Mouse (Mus musculus) CD4-positive helper T cell, adult 2 months (primary cell): ENCODE data around the gene Foxn1.

Source experiments
- DNase-seq: peaks from one replicate; pipeline ENCODE4 v3.0.0-alpha.2; 2012; ENCODE audit warnings: low read depth, missing footprints, low spot score

Gene Foxn1

DNA sequence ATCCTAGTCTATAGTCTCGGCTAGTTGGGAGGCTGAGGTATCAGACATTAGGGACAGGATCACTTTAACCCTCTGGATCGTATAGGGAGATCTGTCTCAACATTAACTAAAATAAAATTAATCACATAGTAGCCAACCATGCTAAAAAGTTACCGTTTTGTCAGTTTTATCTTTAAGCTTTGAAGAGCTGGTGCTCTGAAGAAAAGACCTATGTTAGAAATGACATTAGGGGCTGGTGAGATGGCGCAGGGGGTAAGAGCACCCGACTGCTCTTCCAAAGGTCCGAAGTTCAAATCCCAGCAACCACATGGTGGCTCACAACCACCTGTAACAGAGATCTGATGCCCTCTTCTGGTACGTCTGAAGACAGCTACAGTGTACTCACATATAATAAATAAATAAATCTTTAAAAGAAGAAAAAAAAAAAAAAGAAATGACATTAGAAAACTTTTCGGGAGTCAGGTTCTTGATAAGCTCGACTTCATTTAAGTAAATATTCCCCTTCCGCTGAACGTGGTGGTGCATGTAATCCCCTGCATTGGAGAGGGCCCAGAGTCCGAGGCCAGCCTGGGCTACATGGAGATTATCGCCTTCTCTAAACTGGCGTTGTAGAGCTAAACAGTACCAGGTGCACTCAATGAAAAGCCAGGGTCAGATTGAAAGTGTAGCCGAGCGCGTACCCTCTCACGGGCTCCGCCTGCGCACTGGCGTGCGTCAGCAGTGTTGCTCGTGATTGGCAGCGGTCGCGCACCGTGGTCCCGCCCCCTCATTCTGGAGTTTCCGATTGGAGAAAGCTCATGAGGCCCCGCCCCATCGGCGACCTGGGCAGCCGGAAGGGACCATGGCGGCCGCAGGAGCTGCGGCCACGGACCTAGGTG, 58.5 kb downstream of the Foxn1 start, which contains the start of gene Pigs:
Pigs (plus strand) TSS at position 782 of the 878 bp plus-strand sequence.
- DNase-seq, result peak; percentile 95

DNA sequence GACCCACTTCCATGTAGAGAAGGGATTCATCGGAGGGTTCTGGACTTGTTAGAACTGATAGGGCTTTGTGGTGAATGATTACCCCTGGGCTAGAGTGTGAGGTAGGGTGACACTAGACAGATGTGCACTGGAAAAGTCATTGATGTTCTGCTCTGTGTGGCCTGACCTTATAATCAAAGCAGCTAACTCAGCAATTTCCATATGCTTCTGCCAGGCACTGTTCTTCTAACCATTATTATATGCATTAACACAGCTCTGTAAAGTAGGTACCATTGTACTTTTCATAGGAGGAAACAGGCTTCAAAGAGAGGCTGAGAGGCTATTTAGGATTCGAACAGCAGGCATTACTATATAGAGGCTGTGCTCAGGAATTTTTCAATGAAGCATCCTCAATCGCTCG, 59.1 kb downstream of the Foxn1 start:
- DNase-seq, result no peak

DNA sequence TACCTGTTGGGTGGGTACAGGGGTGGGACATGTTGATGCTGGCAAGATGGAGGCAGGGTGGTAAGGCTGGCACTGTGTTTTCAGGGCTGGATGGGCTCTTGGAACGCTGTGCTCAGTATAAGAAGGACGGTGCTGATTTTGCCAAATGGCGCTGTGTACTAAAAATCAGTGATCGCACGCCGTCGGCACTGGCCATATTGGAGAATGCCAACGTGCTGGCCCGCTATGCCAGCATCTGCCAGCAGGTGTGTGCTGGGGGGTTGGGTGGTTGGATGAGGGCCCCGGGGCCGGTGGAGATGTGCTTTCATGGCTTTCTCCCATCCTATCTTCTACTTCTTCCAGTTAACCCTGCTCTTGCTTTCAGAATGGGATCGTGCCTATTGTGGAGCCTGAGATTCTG, 61.4 kb downstream of the Foxn1 start:
- DNase-seq, result no peak

DNA sequence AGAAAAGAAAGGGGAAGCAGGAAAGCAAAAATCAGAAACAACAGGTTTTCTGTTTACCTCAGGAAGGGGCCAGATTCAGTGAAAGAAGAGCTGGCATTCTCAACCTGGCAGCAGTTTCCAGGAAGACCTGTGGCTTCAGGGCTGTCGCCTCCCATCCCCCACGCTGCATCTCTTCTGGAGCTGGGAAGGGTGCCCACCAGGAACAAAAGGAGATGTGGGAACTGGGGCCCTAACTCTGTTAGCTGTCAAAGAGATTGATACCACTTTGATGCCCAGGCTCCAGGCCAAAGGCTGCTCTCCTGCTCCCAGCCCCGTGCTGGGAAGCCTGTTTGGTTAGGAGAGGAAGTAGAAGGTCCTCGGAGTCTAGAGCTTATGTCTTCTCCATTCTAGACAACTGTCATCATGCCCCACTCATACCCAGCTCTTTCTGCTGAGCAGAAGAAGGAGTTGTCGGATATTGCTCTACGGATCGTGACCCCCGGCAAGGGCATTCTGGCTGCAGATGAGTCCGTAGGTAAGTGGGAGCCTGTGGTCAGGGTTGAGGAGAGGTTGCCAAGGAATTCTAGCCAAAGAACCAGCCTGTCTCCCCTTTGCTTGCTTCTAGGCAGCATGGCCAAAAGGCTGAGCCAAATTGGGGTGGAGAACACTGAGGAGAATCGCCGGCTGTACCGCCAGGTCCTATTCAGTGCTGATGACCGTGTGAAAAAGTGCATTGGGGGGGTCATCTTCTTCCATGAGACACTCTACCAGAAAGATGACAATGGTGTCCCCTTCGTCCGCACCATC, 62.2 kb downstream of the Foxn1 start:
- no peak for DNase-seq

DNA sequence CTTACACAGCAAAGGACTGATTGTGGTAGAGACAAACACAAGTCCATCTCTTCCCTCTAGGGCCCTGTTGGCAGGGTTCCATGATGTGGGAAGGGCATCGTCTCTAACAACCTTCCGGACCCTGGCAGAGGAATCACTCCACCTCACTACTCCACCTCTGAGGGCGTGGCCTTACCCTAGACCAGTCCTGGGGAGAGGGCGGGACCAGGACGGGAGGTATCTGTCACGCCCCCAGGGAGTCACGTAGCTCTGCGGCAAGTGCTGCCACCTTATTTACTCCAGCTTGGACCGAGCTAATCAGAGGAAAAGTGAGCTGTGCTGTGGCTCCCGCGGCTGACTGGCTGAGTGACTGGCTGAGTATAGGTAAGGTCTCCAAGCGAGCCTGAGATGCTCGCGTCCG, 63.5 kb downstream of the Foxn1 start, which contains the start of gene Aldoc:
Aldoc (plus strand) TSS at position 109 of the 400 bp plus-strand sequence.
- peak; percentile 90 for DNase-seq

DNA sequence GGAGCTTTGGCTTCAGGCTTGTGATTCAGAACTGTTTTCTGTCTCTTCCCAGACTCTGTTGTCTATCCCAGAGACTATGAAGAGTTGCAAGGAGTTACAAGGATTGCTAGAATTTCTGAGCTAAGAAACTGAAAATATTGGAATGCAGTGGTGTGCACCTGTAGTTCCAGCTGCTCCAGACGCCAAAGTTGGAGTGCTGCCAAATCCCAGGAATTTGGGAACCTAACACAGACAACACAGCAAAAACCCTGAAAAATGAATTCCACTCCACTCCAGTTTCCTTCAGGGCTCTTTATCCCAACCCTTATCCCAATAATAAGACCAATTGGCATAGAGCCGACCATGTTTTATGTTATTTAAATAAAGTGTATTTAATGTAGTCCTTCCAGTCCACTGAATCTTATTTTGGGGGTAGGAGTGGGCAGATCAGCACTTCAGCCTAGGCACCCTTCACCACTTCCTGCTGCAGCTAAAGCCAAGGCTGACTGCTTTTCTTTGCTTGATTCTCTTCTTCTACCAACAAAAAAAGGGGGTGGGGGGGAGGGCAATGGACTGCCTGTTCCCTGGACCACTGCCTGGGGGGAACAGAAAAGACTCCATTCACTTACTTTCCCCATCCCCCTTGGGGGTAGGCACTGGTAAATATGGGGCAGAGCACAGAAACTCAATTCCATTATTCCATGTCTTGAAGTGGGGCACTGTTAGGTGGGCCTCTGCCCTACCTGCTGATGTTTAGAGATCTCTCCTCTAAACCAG, 64.1 kb downstream of the Foxn1 start:
- DNase-seq, result peak; percentile 1

DNA sequence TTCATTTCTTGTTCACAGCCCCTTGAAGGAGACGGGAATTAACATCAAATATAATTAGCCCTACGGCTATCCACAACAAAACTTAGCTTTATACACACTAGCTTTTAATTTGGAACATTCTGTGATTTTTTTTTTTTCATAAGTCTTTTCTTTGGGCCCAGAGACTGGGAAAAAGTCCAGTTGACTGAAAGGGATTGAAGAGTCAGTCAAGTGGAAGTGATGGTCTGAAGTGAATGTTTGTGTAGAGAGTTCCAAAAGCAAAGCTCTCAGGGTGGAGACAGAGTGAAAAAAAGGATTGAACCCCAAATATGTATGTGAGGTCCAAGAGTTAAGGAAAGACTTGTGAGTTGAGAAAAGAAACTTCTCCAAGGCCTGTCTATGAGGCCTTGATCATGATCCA, 67.9 kb downstream of the Foxn1 start:
- no peak for DNase-seq

DNA sequence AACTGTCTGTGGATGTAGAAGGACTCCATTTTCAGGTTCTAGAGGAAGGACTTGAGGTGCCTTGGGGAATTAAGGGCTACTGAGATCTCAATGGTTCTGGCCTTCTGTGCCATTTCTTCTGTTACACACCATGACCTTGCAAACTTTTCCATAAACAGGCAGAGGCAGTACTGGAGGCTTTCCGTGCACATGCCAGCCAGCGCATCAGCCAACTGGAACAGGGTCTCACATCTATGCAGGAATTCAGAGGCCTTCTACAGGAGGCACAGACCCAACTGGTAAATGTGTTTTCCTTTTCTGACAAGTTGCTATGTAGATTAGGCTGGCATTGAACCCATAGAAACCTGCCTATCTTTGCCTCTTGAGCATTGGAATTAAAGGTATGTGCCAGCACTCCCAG, 72.7 kb downstream of the Foxn1 start:
- no peak for DNase-seq

DNA sequence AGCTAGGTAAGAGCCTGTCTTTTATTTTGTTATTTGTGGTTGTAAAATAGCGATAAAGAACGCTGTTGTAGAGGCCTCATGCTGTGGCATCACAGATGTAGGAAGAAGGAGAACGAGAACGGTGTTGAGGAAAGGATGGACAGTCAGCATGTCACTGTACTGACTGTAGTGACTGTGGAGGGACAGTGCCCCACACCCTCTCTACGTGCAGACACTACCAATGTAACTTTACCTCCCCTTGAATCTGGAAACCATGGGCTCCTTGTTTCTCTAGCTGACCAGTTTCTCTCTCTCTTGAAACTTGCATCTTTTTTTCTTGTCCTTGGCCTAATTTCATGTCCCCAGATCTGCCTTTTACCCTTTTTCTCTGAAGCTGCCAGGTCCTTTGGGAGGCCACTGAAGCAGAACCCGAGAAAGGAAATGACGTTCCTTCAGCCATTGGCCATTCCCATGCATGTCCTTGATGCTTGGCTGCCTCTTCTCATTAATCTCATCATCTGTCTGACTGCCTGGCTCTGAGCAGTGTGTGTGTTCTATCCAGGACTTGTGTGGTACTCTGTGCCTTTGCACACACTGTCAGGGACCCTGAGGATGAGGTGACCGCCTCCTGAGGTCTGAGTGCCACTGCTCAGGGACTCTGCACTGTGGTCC, 75.4 kb downstream of the Foxn1 start:
- no peak for DNase-seq
